Mouse (Mus musculus) kidney, adult 2 months (tissue): ENCODE data around the gene Herc1. TPM values are rescaled to one million over a fixed set of nuclear protein-coding genes. Genes with fewer than 3 reads are reported as not detected.

Experiments
- DNase-seq: peaks from one replicate; pipeline ENCODE4 v3.0.0; 2021
- H3K27ac ChIP-seq: fragments of 200-500 bp; 2 replicates; pipeline ENCODE4 v1.5.1; 2012; ENCODE audit warnings: low read depth, low read length, control low read depth, inconsistent platforms; ENCODE audit not compliant: insufficient read depth
- H3K27me3 ChIP-seq: fragments of 200-500 bp; replicated peaks from 2 replicates; pipeline ENCODE4 v1.6.1; 2012; ENCODE audit warnings: mild to moderate bottlenecking, moderate library complexity, low read length, inconsistent platforms; ENCODE audit not compliant: control insufficient read depth, insufficient read depth
- H3K36me3 ChIP-seq: fragments of 200-500 bp; 2 replicates; pipeline ENCODE4 v1.6.1; 2012; ENCODE audit warnings: mild to moderate bottlenecking, moderate library complexity, low read length, inconsistent platforms; ENCODE audit not compliant: control insufficient read depth, insufficient read depth
- H3K4me1 ChIP-seq: fragments of 200-500 bp; 2 replicates; pipeline ENCODE4 v1.6.1; 2011; ENCODE audit warnings: low read length; ENCODE audit not compliant: control insufficient read depth, insufficient read depth
- H3K4me3 ChIP-seq: fragments of 200-500 bp; 2 replicates; pipeline ENCODE4 v1.5.1; 2011; ENCODE audit warnings: mild to moderate bottlenecking, low read depth, low read length, control low read depth; ENCODE audit not compliant: insufficient read depth
- CTCF ChIP-seq: fragments of 200-500 bp; conservative IDR thresholded peaks from 2 replicates; pipeline ENCODE4 v1.5.1; 2011; ENCODE audit warnings: low read depth, mild to moderate bottlenecking, control low read depth, low read length, moderate library complexity, mixed read lengths; ENCODE audit not compliant: insufficient read depth, insufficient read length
- POLR2A ChIP-seq: fragments of 200-500 bp; IDR thresholded peaks from one replicate; pipeline ENCODE4 v1.6.1; 2011; ENCODE audit warnings: low read depth, low read length, control low read depth
- WGBS: fragments of 180-500 bp; shearing (Covaris S2); methylation state at CpG from one replicate; pipeline ENCODE4 v1.1.7; 2018; 5-methylcytosine and 5-hydroxymethylcytosine counted together
- polyA plus RNA-seq: library from polyadenylated mRNA; depleted of rRNA; stranded (reverse); fragments of >200 nt; gene quantifications from 2 replicates; pipeline ENCODE4 v1.2.3, GENCODE M21; 2012

The Herc1 gene
- polyA plus RNA-seq, 1 experiment: 12.0 TPM

DNA sequence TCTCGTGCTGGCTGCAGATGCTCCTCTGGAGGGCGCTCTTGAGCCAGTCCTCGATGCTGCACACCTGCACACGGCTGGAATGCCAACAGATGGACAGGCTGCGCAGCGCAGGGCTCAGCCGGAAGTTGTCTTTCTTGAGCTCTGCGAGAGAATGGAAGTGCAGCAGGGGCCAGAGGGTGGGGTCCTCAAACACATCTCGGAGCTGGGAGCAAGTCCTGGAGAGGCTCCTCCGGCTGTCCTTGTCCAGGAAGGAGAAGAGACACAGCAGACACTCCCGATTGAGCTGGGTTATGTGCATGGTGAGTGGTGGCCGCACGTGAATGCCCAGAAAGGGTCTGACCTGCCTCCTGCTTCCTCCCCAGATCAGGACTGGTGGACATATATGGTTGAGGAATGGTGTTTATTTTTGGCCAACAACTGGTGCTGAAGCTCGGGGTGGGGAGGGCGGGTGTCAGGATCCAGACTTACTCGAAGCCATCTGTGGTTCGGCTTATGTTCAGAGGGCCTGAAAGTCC is 164.1 kb downstream of the Herc1 start, which contains the start of gene Fbxl22:
Fbxl22 (minus strand) TSS at position 338 of the 515 bp plus-strand sequence.
- peaks cover 4% of the 10 kb centered on the region; the same call in 1 of the 2 replicates for H3K36me3 ChIP-seq

GRCm38 (mm10) chr9:66515115-66515514 is 164.9 kb downstream of the Herc1 start:
- no peak for TF ChIP-seq CTCF
- no peak for TF ChIP-seq POLR2A
- no peak overlapping the region for H3K27ac ChIP-seq
- no peak for DNase-seq
- H3K36me3 ChIP-seq: peaks cover 4% of the 10 kb centered on the region; the same call in 1 of the 2 replicates
- H3K4me3 ChIP-seq: no peak overlapping the region
- WGBS: 74% methylated on average over 2 of the region's 2 CpGs
- peaks cover 18% of the 10 kb centered on the region for H3K4me1 ChIP-seq
- H3K27me3 ChIP-seq: no peaks in the 10 kb centered on the region

More for the DNA sequence above, 164.1 kb downstream of the Herc1 start, which contains the start of gene Fbxl22:
- Histone ChIP-seq H3K27me3 (no peaks in the 10 kb centered on the region), H3K4me1 (peaks cover 18% of the 10 kb centered on the region), H3K4me3 (no peak within 1 kb of the TSS), H3K27ac (peak within 1 kb of the TSS; percentile 70)
- 42% methylated on average over 17 of the region's 17 CpGs for WGBS
- DNase-seq: peak; percentile 75
- TF ChIP-seq POLR2A (no peak), CTCF (peak; percentile 71)

DNA sequence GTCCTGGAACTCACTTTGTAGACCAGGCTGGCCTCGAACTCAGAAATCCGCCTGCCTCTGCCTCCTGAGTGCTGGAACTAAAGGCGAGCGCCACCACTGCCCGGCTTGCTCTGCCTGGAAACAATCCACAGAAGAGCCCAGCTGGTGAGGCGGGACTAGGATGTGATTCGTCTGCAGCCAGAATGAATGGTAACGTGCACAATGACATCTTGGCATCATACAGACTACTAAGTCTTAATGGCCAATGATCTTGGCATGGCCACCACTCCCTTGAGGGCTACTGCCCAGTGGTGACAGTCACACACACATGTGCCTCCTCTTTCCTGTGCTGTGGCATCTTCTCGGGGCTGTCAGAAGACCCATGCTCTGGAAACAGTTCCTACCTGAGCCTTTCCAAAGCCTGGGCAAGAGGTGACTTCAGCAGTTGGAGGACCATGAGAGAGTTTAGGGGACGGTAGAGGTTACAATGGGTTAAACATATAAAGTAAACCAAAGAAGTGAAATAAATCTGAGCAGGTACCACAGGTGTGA is 165.5 kb downstream of the Herc1 start:
- H3K4me3 ChIP-seq: no peak overlapping the region
- H3K27ac ChIP-seq: no peak overlapping the region
- peaks cover 18% of the 10 kb centered on the region for H3K4me1 ChIP-seq
- no peak for DNase-seq
- TF ChIP-seq POLR2A (no peak), CTCF (no peak)
- H3K36me3 ChIP-seq: peaks cover 4% of the 10 kb centered on the region; the same call in 1 of the 2 replicates
- no peaks in the 10 kb centered on the region for H3K27me3 ChIP-seq
- 94% methylated on average over 10 of the region's 10 CpGs for WGBS

DNA sequence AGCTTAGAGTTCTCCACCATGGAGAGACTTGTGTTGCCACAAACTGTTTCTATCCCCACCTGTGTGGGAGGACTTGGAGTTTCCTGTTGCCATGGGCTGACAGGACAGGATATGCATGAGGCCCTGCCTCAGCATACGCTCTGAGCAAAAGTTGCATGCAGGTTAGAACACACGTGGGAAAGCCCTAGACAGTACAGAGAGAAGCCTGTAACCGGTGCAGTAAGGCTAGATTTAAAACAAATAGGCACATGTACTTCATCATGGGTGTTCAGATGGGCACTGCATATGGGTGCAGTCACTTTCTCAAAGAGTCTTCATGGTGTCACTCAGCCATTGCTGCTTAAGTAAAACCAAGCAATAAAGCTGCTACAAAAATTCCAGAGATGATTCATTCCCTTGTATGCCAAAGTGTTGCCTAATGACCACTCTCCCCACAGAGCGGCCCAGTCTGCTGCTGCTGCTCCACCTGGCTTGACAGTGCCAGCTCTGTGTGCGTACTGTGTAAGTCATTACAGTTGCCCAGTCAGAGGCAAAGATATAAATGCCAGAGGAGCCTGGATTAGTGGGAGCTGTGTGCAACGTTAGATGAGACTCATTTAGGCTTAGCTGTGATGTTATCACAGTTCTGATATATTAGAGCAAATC is 166.2 kb downstream of the Herc1 start:
- Histone ChIP-seq H3K4me3 (no peak overlapping the region), H3K27me3 (no peaks in the 10 kb centered on the region), H3K27ac (no peak overlapping the region), H3K4me1 (peaks cover 18% of the 10 kb centered on the region), H3K36me3 (peaks cover 4% of the 10 kb centered on the region; the same call in 1 of the 2 replicates)
- no peak for DNase-seq
- WGBS: 80% methylated on average over 6 of the region's 6 CpGs
- TF ChIP-seq POLR2A (no peak), CTCF (no peak)

- Histone ChIP-seq H3K27me3 (no peaks in the 10 kb centered on the region), H3K4me3 (no peak overlapping the region), H3K27ac (no peak overlapping the region), H3K4me1 (peaks cover 14% of the 10 kb centered on the region), H3K36me3 (peaks cover 4% of the 10 kb centered on the region; the same call in 1 of the 2 replicates)
- no peak for DNase-seq
- 78% methylated on average over 10 of the region's 10 CpGs for WGBS
- TF ChIP-seq CTCF: no peak
- TF ChIP-seq POLR2A: no peak
Observed at GRCm38 (mm10) chr9:66517746-66518145, 167.5 kb downstream of the Herc1 start.

GRCm38 (mm10) chr9:66518251-66518650 is 168.0 kb downstream of the Herc1 start:
- H3K36me3 ChIP-seq: peaks cover 4% of the 10 kb centered on the region; the same call in 1 of the 2 replicates
- no peak overlapping the region for H3K4me3 ChIP-seq
- no peak for TF ChIP-seq CTCF
- H3K4me1 ChIP-seq: peaks cover 12% of the 10 kb centered on the region
- H3K27ac ChIP-seq: no peak overlapping the region
- WGBS: 70% methylated on average over 5 of the region's 5 CpGs
- DNase-seq: no peak
- no peaks in the 10 kb centered on the region for H3K27me3 ChIP-seq

DNA sequence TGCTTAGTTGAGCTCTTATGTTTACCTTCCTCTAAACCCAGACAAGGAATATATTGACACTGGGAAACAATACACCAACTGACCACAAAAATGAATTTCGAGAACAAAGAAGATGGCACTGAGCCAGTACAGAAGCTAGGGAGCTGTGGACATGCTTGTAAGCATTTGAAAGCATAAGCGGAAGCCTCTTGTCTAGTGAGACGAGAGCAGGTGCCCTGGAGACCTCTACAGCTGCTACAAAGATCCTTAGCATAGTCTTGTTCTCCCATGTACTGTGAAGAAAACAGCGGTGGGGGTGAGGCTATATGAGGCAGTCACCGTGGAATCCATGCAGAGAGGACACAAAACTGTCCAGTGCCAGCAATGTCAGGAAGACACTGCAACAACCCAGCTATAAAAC is 168.7 kb downstream of the Herc1 start:
- WGBS: 56% methylated on average over 5 of the region's 5 CpGs
- Histone ChIP-seq H3K4me1 (peaks cover 5% of the 10 kb centered on the region), H3K4me3 (no peak overlapping the region), H3K27ac (no peak overlapping the region), H3K27me3 (no peaks in the 10 kb centered on the region), H3K36me3 (peaks cover 4% of the 10 kb centered on the region; the same call in 1 of the 2 replicates)
- TF ChIP-seq POLR2A (no peak), CTCF (no peak)
- DNase-seq: peak; percentile 49
